Mouse (Mus musculus): ENCODE data around the gene Zdhhc1.

GRCm38 (mm10) chr8:105437078-105437748 is 59.5 kb downstream of the Zdhhc1 start:
- no peak for TF ChIP-seq GATA1 (IDR thresholded peaks at IDR 0.05; ENCODE audit: low read length)
- TF ChIP-seq TAL1 (IDR thresholded peaks at IDR 0.05; ENCODE audit: low read length) = no peak

Data from erythroblast, embryonic 14.5 days (primary cell).